Mouse (Mus musculus) heart, adult 18-20 months (tissue): Measurements from ENCODE around the gene Fat3. TPM values are rescaled to one million over a fixed set of nuclear protein-coding genes. Genes with fewer than 3 reads are reported as not detected.
A peak's percentile ranks its signal among the peaks of the same experiment; 100 is the strongest.

Experiments used
- DNase-seq, 2 experiments: peaks; one replicate each; pipeline ENCODE4 v3.0.0; 2021 to 2022; ENCODE audit warnings: mixed read lengths in 1 of 2
- total RNA-seq, 2 experiments: library from RNA; stranded (reverse); gene quantifications; 2 replicates each; pipeline ENCODE4 v1.2.3; 2021

The Fat3 gene
- total RNA-seq, 2 experiments from 2014 or later: 0.42 to 0.46 TPM

GRCm38 (mm10) chr9:16310855-16311848, 189.9 kb downstream of the Fat3 start:
- no peak for DNase-seq

GRCm38 (mm10) chr9:16310305-16310704, 190.8 kb downstream of the Fat3 start:
- no peak for DNase-seq

GRCm38 (mm10) chr9:16307789-16308188, 193.3 kb downstream of the Fat3 start:
- no peak for DNase-seq

- no peak for DNase-seq
These were observed 194.9 kb downstream of the Fat3 start for GRCm38 (mm10) chr9:16306222-16306621.

GRCm38 (mm10) chr9:16305396-16306086, 195.5 kb downstream of the Fat3 start:
- no peak for DNase-seq

- DNase-seq: no peak
These were observed 196.1 kb downstream of the Fat3 start for GRCm38 (mm10) chr9:16304949-16305348.

- no peak for DNase-seq
These were observed 198.6 kb downstream of the Fat3 start for GRCm38 (mm10) chr9:16302484-16302883.

- DNase-seq: no peak
These were observed 203.2 kb downstream of the Fat3 start for GRCm38 (mm10) chr9:16297935-16298334.

GRCm38 (mm10) chr9:16293928-16294806, 206.9 kb downstream of the Fat3 start:
- DNase-seq: no peak

GRCm38 (mm10) chr9:16292492-16292891, 208.6 kb downstream of the Fat3 start:
- no peak for DNase-seq

GRCm38 (mm10) chr9:16290911-16291310, 210.2 kb downstream of the Fat3 start:
- no peak for DNase-seq

GRCm38 (mm10) chr9:16283033-16283432, 218.1 kb downstream of the Fat3 start:
- no peak for DNase-seq

GRCm38 (mm10) chr9:16282291-16282804, 218.7 kb downstream of the Fat3 start:
- DNase-seq: no peak

- DNase-seq: no peak
These were observed 225.5 kb downstream of the Fat3 start for GRCm38 (mm10) chr9:16275589-16275988.

GRCm38 (mm10) chr9:16274130-16274529, 227.0 kb downstream of the Fat3 start:
- DNase-seq: no peak

GRCm38 (mm10) chr9:16272810-16273209, 228.3 kb downstream of the Fat3 start:
- DNase-seq: no peak

- no peak for DNase-seq
These were observed 230.3 kb downstream of the Fat3 start for GRCm38 (mm10) chr9:16270768-16271114.

- no peak for DNase-seq
These were observed 230.9 kb downstream of the Fat3 start for GRCm38 (mm10) chr9:16270056-16270767.

GRCm38 (mm10) chr9:16265519-16265918, 235.6 kb downstream of the Fat3 start:
- DNase-seq: peak in 1 of 2 experiments; percentile 1

GRCm38 (mm10) chr9:16257241-16257840, 243.7 kb downstream of the Fat3 start:
- no peak for DNase-seq
